Mouse (Mus musculus) heart, adult 2 months (tissue): ENCODE measurements around the gene Capn11.

Source experiments
- CTCF ChIP-seq: fragments of 200-600 bp; IDR thresholded peaks from 2 replicates; pipeline ENCODE4 v1.8.1; 2022; ENCODE audit warnings: antibody characterized with exemption, mild to moderate bottlenecking, moderate library complexity
- EP300 ChIP-seq: fragments of 200-500 bp; IDR thresholded peaks from 2 replicates; pipeline ENCODE4 v1.6.1; 2011; ENCODE audit warnings: low read depth, low read length, control low read depth; ENCODE audit not compliant: insufficient read depth
- POLR2A ChIP-seq: fragments of 200-500 bp; IDR thresholded peaks from 2 replicates; pipeline ENCODE4 v1.6.1; 2011; ENCODE audit warnings: mild to moderate bottlenecking, low read depth, low read length, control low read depth; ENCODE audit not compliant: insufficient read depth

DNA sequence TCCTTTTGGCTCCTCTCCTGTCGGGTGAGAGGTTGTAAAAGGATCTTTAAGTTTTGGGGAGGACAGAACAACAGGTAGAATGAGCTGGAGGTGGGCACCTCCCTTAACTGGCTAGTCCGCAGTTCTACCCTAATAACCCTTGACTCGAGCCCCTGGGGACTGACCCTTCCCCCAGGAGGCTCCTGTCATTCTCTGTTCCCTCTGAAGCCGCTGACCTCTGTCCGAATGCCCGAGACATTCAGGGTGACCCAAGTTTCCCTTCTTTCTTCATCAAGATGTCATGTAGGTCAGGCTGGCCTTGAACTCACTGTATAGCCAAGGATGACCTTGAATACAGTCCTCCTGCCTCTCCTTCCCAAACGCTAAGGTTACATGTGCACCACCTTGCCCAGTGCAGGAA is 70.8 kb downstream of the Capn11 start:
- TF ChIP-seq EP300 (no peak), POLR2A (no peak), CTCF (no peak)
